Mouse (Mus musculus) 3T3-L1 (cell line): ENCODE data around the gene Trim16.

ENCODE experiments used
- DNase-seq: peaks from one replicate; pipeline ENCODE4 v3.0.0-alpha.2; 2015; ENCODE audit warnings: low read depth, low spot score

Trim16 gene

GRCm38 (mm10) chr11:62890796-62891195 lies 70.8 kb downstream of the Trim16 start:
- DNase-seq, result no peak

- DNase-seq, result no peak
These were observed 71.7 kb downstream of the Trim16 start for GRCm38 (mm10) chr11:62891763-62892162.
